Mouse (Mus musculus) cortical plate, adult 2 months (tissue): ENCODE measurements around the gene Enpp1.

Experiments used
- CTCF ChIP-seq: fragments of 200-500 bp; IDR thresholded peaks from 2 replicates; pipeline ENCODE4 v1.5.1; 2011; ENCODE audit warnings: mild to moderate bottlenecking, control low read depth, low read length; ENCODE audit not compliant: insufficient read depth; ENCODE audit errors: extremely low read depth
- POLR2A ChIP-seq: fragments of 200-500 bp; IDR thresholded peaks from 2 replicates; pipeline ENCODE4 v1.6.1; 2011; ENCODE audit warnings: mild to moderate bottlenecking, low read length, control low read depth; ENCODE audit not compliant: insufficient read depth; ENCODE audit errors: extremely low read depth

DNA sequence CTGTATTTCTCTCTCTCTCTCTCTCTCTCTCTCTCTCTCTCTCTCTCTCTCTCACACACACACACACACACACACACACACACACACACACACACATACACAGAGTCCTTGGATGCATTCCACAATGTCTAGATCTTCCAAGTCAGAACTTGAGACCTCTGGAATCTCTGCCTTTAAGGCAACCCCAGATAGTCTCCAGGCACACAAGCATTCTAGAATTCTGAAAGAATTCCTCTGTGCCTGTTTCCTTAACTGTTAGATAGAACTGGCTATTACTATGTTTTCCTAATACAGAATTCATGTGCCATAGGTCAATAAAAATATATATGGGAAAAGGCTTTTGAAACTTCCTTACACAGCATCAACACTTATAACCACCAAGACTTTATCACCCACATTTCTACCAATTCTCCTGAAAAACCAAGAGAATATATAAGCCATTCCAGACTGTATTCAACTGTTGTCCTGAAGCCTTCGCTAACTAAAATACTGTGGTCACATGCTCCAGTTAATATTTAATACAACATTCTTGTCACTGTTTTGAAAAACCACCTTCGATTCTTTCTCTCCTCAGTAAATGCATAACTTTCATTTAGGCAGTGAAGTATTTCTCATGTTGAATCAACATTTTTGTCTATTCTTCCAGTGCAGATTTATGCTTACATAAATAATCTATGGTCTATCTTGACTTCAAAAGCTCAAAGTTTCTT, 5.4 kb downstream of the Enpp1 start:
- TF ChIP-seq CTCF (no peak), POLR2A (no peak)
